Mouse (Mus musculus) MEL (cell line): ENCODE data around the gene Pdcd6. TPM values are rescaled to one million over a fixed set of nuclear protein-coding genes. Genes with fewer than 3 reads are reported as not detected.

Experiments
- DNase-seq: peaks from one replicate; pipeline ENCODE4 v3.0.0; 2011; ENCODE audit warnings: low read depth, low spot score
- H3K27ac ChIP-seq: 2 replicates; pipeline ENCODE4 v1.5.1; 2012; ENCODE audit warnings: low read depth, mild to moderate bottlenecking, control low read depth, low read length, moderate library complexity; ENCODE audit not compliant: control insufficient read depth
- H3K27me3 ChIP-seq, 2 experiments: fragments of 150-350 bp in 1 of 2; sonication (generic) in 1 of 2; 2 replicates each; pipeline ENCODE4 v1.6.1; 2012; ENCODE audit warnings: low read length in 2 of 2, mild to moderate bottlenecking in 2 of 2, improper control_type of control experiment in 1 of 2, moderate library complexity in 1 of 2; ENCODE audit not compliant: insufficient read depth in 2 of 2, control insufficient read depth in 1 of 2
- H3K36me3 ChIP-seq, 2 experiments: 2 replicates each; pipeline ENCODE4 v1.6.1; 2012 to 2014; ENCODE audit warnings: low read length in 2 of 2, improper control_type of control experiment in 1 of 2, inconsistent platforms in 1 of 2, mild to moderate bottlenecking in 1 of 2; ENCODE audit not compliant: insufficient read depth in 2 of 2, control insufficient read depth in 1 of 2
- H3K4me1 ChIP-seq, 2 experiments: fragments of 150-350 bp in 1 of 2; sonication (generic) in 1 of 2; 2 replicates each; pipeline ENCODE4 v1.6.1; 2012; ENCODE audit warnings: low read length in 2 of 2, improper control_type of control experiment in 1 of 2, mild to moderate bottlenecking in 1 of 2; ENCODE audit not compliant: insufficient read depth in 2 of 2, control insufficient read depth in 1 of 2
- H3K4me3 ChIP-seq, 2 experiments: fragments of 150-350 bp in 1 of 2; sonication (generic) in 1 of 2; 2 replicates each; pipeline ENCODE4 v1.5.1; 2012; ENCODE audit warnings: low read depth in 2 of 2, low read length in 2 of 2, mild to moderate bottlenecking in 2 of 2, moderate library complexity in 2 of 2, control low read depth in 1 of 2, improper control_type of control experiment in 1 of 2; ENCODE audit not compliant: control insufficient read depth in 1 of 2, insufficient read depth in 1 of 2
- H3K79me2 ChIP-seq: 2 replicates; pipeline ENCODE4 v1.6.1; 2012; ENCODE audit warnings: mild to moderate bottlenecking, low read length, moderate library complexity; ENCODE audit not compliant: control insufficient read depth, poor library complexity, insufficient read depth
- H3K9ac ChIP-seq: 2 replicates; pipeline ENCODE4 v1.6.1; 2012; ENCODE audit warnings: low read depth, mild to moderate bottlenecking, control low read depth, low read length, moderate library complexity; ENCODE audit not compliant: control insufficient read depth, poor library complexity, severe bottlenecking
- H3K9me3 ChIP-seq: fragments of 150-350 bp; sonication (generic); replicated peaks from 2 replicates; pipeline ENCODE4 v1.6.1; 2012; ENCODE audit warnings: mild to moderate bottlenecking, low read length, improper control_type of control experiment, moderate library complexity; ENCODE audit not compliant: insufficient read depth
- BHLHE40 ChIP-seq: IDR thresholded peaks from 2 replicates; pipeline ENCODE4 v1.6.1; 2012; ENCODE audit warnings: low read depth, mild to moderate bottlenecking, inconsistent platforms, low read length, improper control_type of control experiment, borderline replicate concordance
- CHD1 ChIP-seq: IDR thresholded peaks from 2 replicates; pipeline ENCODE4 v1.6.1; 2012; ENCODE audit warnings: low read depth, mild to moderate bottlenecking, inconsistent platforms, low read length, improper control_type of control experiment
- CHD2 ChIP-seq: IDR thresholded peaks from 2 replicates; pipeline ENCODE4 v1.6.1; 2011; ENCODE audit warnings: low read length, improper control_type of control experiment
- E2F4 ChIP-seq: IDR thresholded peaks from 2 replicates; pipeline ENCODE4 v1.6.1; 2011; ENCODE audit warnings: low read depth, low read length, improper control_type of control experiment, borderline replicate concordance
- EP300 ChIP-seq, 2 experiments: IDR thresholded peaks; 2 replicates each; pipeline ENCODE4 v1.6.1; 2011; ENCODE audit warnings: improper control_type of control experiment in 2 of 2, low read length in 2 of 2, low read depth in 1 of 2, mild to moderate bottlenecking in 1 of 2
- GABPA ChIP-seq: IDR thresholded peaks from 2 replicates; pipeline ENCODE4 v1.6.1; 2012; ENCODE audit warnings: low read depth, mild to moderate bottlenecking, inconsistent platforms, low read length, improper control_type of control experiment, moderate library complexity
- GATA1 ChIP-seq: IDR thresholded peaks from 2 replicates; pipeline ENCODE4 v1.6.1; 2011; ENCODE audit warnings: low read depth, low read length, improper control_type of control experiment
- JUND ChIP-seq: IDR thresholded peaks from 2 replicates; pipeline ENCODE4 v1.6.1; 2011; ENCODE audit warnings: low read depth, mild to moderate bottlenecking, improper control_type of control experiment, low read length
- KAT2A ChIP-seq: conservative IDR thresholded peaks from 2 replicates; pipeline ENCODE4 v1.6.1; 2012; ENCODE audit warnings: low read depth, low read length, improper control_type of control experiment, inconsistent platforms
- MYB ChIP-seq: IDR thresholded peaks from 2 replicates; pipeline ENCODE4 v1.6.1; 2011; ENCODE audit warnings: mild to moderate bottlenecking, low read depth, low read length, improper control_type of control experiment
- MYC ChIP-seq: IDR thresholded peaks from 2 replicates; pipeline ENCODE4 v1.6.1; 2011; ENCODE audit warnings: low read depth, mild to moderate bottlenecking, low read length, improper control_type of control experiment, moderate library complexity
- NRF1 ChIP-seq: IDR thresholded peaks from 2 replicates; pipeline ENCODE4 v1.6.1; 2014; ENCODE audit warnings: low read depth, mild to moderate bottlenecking, inconsistent platforms, low read length, improper control_type of control experiment, moderate library complexity; ENCODE audit not compliant: poor library complexity, insufficient read depth, severe bottlenecking
- POLR2A ChIP-seq, 2 experiments: IDR thresholded peaks; 2 replicates each; pipeline ENCODE4 v1.6.1; 2011 to 2012; ENCODE audit warnings: low read length in 2 of 2, mild to moderate bottlenecking in 2 of 2, control low read depth in 1 of 2, improper control_type of control experiment in 1 of 2, low read depth in 1 of 2, moderate library complexity in 1 of 2; ENCODE audit not compliant: control insufficient read depth in 1 of 2, insufficient read depth in 1 of 2, poor library complexity in 1 of 2
- POLR2AphosphoS5 ChIP-seq: IDR thresholded peaks from 2 replicates; pipeline ENCODE4 v1.6.1; 2012; ENCODE audit warnings: low read depth, borderline replicate concordance, mild to moderate bottlenecking, inconsistent platforms, low read length, moderate library complexity, mixed read lengths
- RAD21 ChIP-seq: IDR thresholded peaks from 2 replicates; pipeline ENCODE4 v1.6.1; 2011; ENCODE audit warnings: mild to moderate bottlenecking, low read depth, low read length, improper control_type of control experiment
- SIN3A ChIP-seq: IDR thresholded peaks from 2 replicates; pipeline ENCODE4 v1.6.1; 2012; ENCODE audit warnings: low read length, improper control_type of control experiment, inconsistent platforms
- SMC3 ChIP-seq: IDR thresholded peaks from 2 replicates; pipeline ENCODE4 v1.6.1; 2011; ENCODE audit warnings: low read depth, low read length, improper control_type of control experiment
- ZC3H11A ChIP-seq: IDR thresholded peaks from 2 replicates; pipeline ENCODE4 v1.6.1; 2012; ENCODE audit warnings: low read depth, mild to moderate bottlenecking, inconsistent platforms, low read length, improper control_type of control experiment
- ZKSCAN1 ChIP-seq: IDR thresholded peaks from 2 replicates; pipeline ENCODE4 v1.6.1; 2012; ENCODE audit warnings: low read depth, mild to moderate bottlenecking, inconsistent platforms, low read length, improper control_type of control experiment, moderate library complexity
- ZMIZ1 ChIP-seq: IDR thresholded peaks from 2 replicates; pipeline ENCODE4 v1.6.1; 2012; ENCODE audit warnings: low read depth, mild to moderate bottlenecking, inconsistent platforms, low read length, improper control_type of control experiment, moderate library complexity
- polyA plus RNA-seq, 2 experiments: library from polyadenylated mRNA; stranded (reverse) in 1 of 2; unstranded in 1 of 2; fragments of >175 nt in 1 of 2; fragments of >200 nt in 1 of 2; gene quantifications; 2 replicates each; pipeline versions ENCODE4 v1.2.1 to v1.2.4; 2012; ENCODE audit warnings: low replicate concordance in 2 of 2, low read depth in 1 of 2; ENCODE audit not compliant: insufficient read length in 2 of 2, insufficient read depth in 1 of 2, missing spikeins in 1 of 2
- total RNA-seq: library from RNA; depleted of rRNA; stranded (reverse); fragments of 300-350 nt; gene quantifications from 2 replicates; pipeline ENCODE4 v1.2.3, GENCODE M21; 2012

Pdcd6 gene
- total and polyA plus RNA-seq, 3 experiments: 106 to 142 TPM; not detected in 1

GRCm38 (mm10) chr13:74363859-74364235 lies 46.5 kb upstream of the Pdcd6 start, which contains the start of gene Lrrc14b:
Gene Lrrc14b (minus strand): TSS chr13:74364005.
- Histone ChIP-seq H3K27me3 (no peaks in the 10 kb centered on the region), H3K36me3 (no peaks in the 10 kb centered on the region), H3K9me3 (no peaks in the 10 kb centered on the region), H3K4me3 (no peak within 1 kb of the TSS), H3K79me2 (no peaks in the 10 kb centered on the region), H3K4me1 (no peaks in the 10 kb centered on the region), H3K9ac (no peak within 1 kb of the TSS), H3K27ac (no peak within 1 kb of the TSS)
- DNase-seq: no peak
- TF ChIP-seq SIN3A (no peak), MYB (no peak), ZKSCAN1 (no peak), GABPA (no peak), KAT2A (no peak), CHD2 (no peak), GATA1 (no peak), NRF1 (no peak), POLR2A (IDR thresholded peaks at IDR 0.05; ENCODE audit: control insufficient read depth in 1 of 2, insufficient read depth in 1 of 2, low read depth in 1 of 2, low read length in 2 of 2, poor library complexity in 1 of 2) (no peak), ZMIZ1 (no peak)

GRCm38 (mm10) chr13:74363176-74363858 lies 45.9 kb upstream of the Pdcd6 start:
- TF ChIP-seq ZC3H11A: no peak
- TF ChIP-seq RAD21: no peak
- TF ChIP-seq JUND: no peak
- TF ChIP-seq E2F4: no peak
- no peak for TF ChIP-seq GATA1
- no peak for TF ChIP-seq SIN3A
- TF ChIP-seq POLR2AphosphoS5: no peak
- no peak for TF ChIP-seq EP300 (IDR thresholded peaks at IDR 0.05; ENCODE audit: low read depth in 1 of 2, low read length in 2 of 2)
- TF ChIP-seq CHD1: no peak
- TF ChIP-seq BHLHE40: no peak
- no peak for TF ChIP-seq MYC
- TF ChIP-seq GABPA: no peak
- no peak for TF ChIP-seq SMC3
- Histone ChIP-seq H3K4me3 (no peak overlapping the region), H3K36me3 (peaks cover 0 to under 1% of the 10 kb centered on the region in 2 experiments; a peak in 2 of 4 replicates)

More at GRCm38 (mm10) chr13:74363176-74363858, 45.9 kb upstream of the Pdcd6 start:
- no peak overlapping the region for H3K27ac ChIP-seq
- no peak for DNase-seq
- H3K79me2 ChIP-seq: no peaks in the 10 kb centered on the region
- H3K4me1 ChIP-seq: no peaks in the 10 kb centered on the region
- H3K9me3 ChIP-seq: no peaks in the 10 kb centered on the region
- no peaks in the 10 kb centered on the region for H3K27me3 ChIP-seq
- no peak overlapping the region for H3K9ac ChIP-seq
